Mouse (Mus musculus) lung, postnatal 0 days (tissue): ENCODE data around the gene Prim2. TPM values are rescaled to one million over a fixed set of nuclear protein-coding genes. Genes with fewer than 3 reads are reported as not detected.

Experiments
- ATAC-seq: fragments of 200-750 bp; cut with Nextera tagmentation; 2 replicates; pipeline ENCODE4 v1.8.0; 2017; ENCODE audit warnings: moderate library complexity
- DNase-seq: peaks from one replicate; pipeline ENCODE4 v3.0.0-alpha.2; 2016; ENCODE audit warnings: low spot score
- H3K27ac ChIP-seq: fragments of 300-500 bp; sonication (generic); 2 replicates; pipeline ENCODE4 v1.5.1; 2014; ENCODE audit warnings: antibody characterized with exemption, mild to moderate bottlenecking, low read length, mixed read lengths
- H3K27me3 ChIP-seq: fragments of 300-500 bp; sonication (generic); replicated peaks from 2 replicates; pipeline ENCODE4 v1.6.1; 2014; ENCODE audit warnings: low read length, mixed read lengths; ENCODE audit not compliant: insufficient read depth
- H3K36me3 ChIP-seq: fragments of 300-500 bp; sonication (generic); 2 replicates; pipeline ENCODE4 v1.6.1; 2014; ENCODE audit warnings: low read length, mixed read lengths; ENCODE audit not compliant: insufficient read depth
- H3K4me1 ChIP-seq: fragments of 300-500 bp; sonication (generic); 2 replicates; pipeline ENCODE4 v1.6.1; 2014; ENCODE audit warnings: antibody characterized with exemption, low read depth, low read length, mixed read lengths; ENCODE audit not compliant: insufficient read depth
- H3K4me2 ChIP-seq: fragments of 300-500 bp; sonication (generic); replicated peaks from 2 replicates; pipeline ENCODE4 v1.6.1; 2014; ENCODE audit warnings: low read depth, mild to moderate bottlenecking, low read length, moderate library complexity, mixed read lengths
- H3K4me3 ChIP-seq: fragments of 300-500 bp; sonication (generic); 2 replicates; pipeline ENCODE4 v1.5.1; 2014; ENCODE audit warnings: low read depth, low read length
- H3K9ac ChIP-seq: fragments of 300-500 bp; sonication (generic); replicated peaks from 2 replicates; pipeline ENCODE4 v1.6.1; 2014; ENCODE audit warnings: low read depth, mild to moderate bottlenecking
- H3K9me3 ChIP-seq: fragments of 300-500 bp; sonication (generic); 2 replicates; pipeline ENCODE4 v1.6.1; 2016; ENCODE audit warnings: low read length, mixed read lengths
- CTCF ChIP-seq: IDR thresholded peaks from 2 replicates; pipeline ENCODE4 v1.5.1; 2016; ENCODE audit warnings: antibody characterized with exemption, mild to moderate bottlenecking
- EP300 ChIP-seq: IDR thresholded peaks from 2 replicates; pipeline ENCODE4 v1.6.1; 2016; ENCODE audit warnings: antibody characterized with exemption, mild to moderate bottlenecking, control low read depth
- WGBS: fragments of 180-500 bp; shearing (Covaris S2); extraction: QIAGEN DNeasy Blood & Tissue Kit; methylation state at CpG from one replicate; pipeline ENCODE4 v1.1.7; 2014; 5-methylcytosine and 5-hydroxymethylcytosine counted together
- polyA plus RNA-seq: library from polyadenylated mRNA; unstranded; fragments of >200 nt; fragmentation: Nextera tagmentation; extraction: Ambion mirVana; gene quantifications from 2 replicates; pipeline ENCODE4 v1.2.1, GENCODE M21; 2015

The Prim2 gene
- polyA plus RNA-seq, 1 experiment from 2014 or later = 7.1 TPM

DNA sequence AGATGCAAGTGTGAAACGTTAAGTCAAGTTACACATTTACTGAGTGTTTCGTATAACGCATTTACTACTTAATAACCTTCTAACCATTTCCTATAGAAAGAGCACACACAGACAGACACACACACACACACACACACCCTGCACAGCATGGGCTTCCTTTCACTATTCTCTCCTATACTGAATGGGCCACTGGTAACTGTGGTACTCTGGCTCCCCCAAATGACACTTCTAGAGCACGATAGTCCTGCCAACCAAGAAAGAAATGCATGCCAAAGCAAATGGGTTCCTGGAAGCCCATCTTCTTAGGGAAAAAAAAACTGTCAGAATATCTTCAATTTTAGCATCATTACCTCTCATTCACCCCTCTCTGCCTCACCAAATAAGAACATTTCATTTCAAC lies 22.4 kb downstream of the Prim2 start:
- Histone ChIP-seq H3K36me3 (no peaks in the 10 kb centered on the region), H3K4me1 (no peaks in the 10 kb centered on the region), H3K4me2 (no peak overlapping the region), H3K27ac (no peak overlapping the region), H3K27me3 (no peaks in the 10 kb centered on the region), H3K9me3 (no peaks in the 10 kb centered on the region), H3K9ac (no peak overlapping the region), H3K4me3 (no peak overlapping the region)
- ATAC-seq = no peak
- TF ChIP-seq EP300 (no peak), CTCF (peak; percentile 70)
- 71% methylated on average over 4 of the region's 4 CpGs for WGBS
- DNase-seq = peak; percentile 54

GRCm38 (mm10) chr1:33645689-33646088 lies 23.9 kb downstream of the Prim2 start:
- 0 out of 2 replicates have a peak overlapping the region, but pooled peaks have one; percentile 8 for H3K4me2 ChIP-seq
- H3K9ac ChIP-seq = no peak overlapping the region
- no peaks in the 10 kb centered on the region for H3K9me3 ChIP-seq
- H3K27me3 ChIP-seq = no peaks in the 10 kb centered on the region
- 39% methylated on average over 1 of the region's 1 CpGs for WGBS
- peak overlapping the region; percentile 69 for H3K27ac ChIP-seq
- peak; percentile 96 for ATAC-seq
- H3K4me1 ChIP-seq = no peaks in the 10 kb centered on the region
- peak; percentile 98 for TF ChIP-seq EP300
- TF ChIP-seq CTCF = no peak
- H3K4me3 ChIP-seq = no peak overlapping the region
- no peaks in the 10 kb centered on the region for H3K36me3 ChIP-seq
- peak; percentile 91 for DNase-seq

- Histone ChIP-seq H3K9ac (no peak overlapping the region), H3K36me3 (no peaks in the 10 kb centered on the region), H3K27ac (no peak overlapping the region), H3K9me3 (no peaks in the 10 kb centered on the region), H3K4me1 (no peaks in the 10 kb centered on the region), H3K4me2 (no peak overlapping the region), H3K27me3 (no peaks in the 10 kb centered on the region), H3K4me3 (no peak overlapping the region)
- 80% methylated on average over 2 of the region's 2 CpGs for WGBS
- no peak for DNase-seq
- no peak for TF ChIP-seq CTCF
- TF ChIP-seq EP300 = no peak
- no peak for ATAC-seq
Measured at GRCm38 (mm10) chr1:33641139-33641538, 28.5 kb downstream of the Prim2 start.

- Histone ChIP-seq H3K4me2 (no peak overlapping the region), H3K27ac (no peak overlapping the region), H3K9ac (no peak overlapping the region), H3K36me3 (no peaks in the 10 kb centered on the region), H3K4me1 (no peaks in the 10 kb centered on the region), H3K27me3 (no peaks in the 10 kb centered on the region), H3K4me3 (no peak overlapping the region), H3K9me3 (no peaks in the 10 kb centered on the region)
- TF ChIP-seq CTCF (no peak), EP300 (no peak)
- ATAC-seq (no peak), DNase-seq (no peak)
- 91% methylated on average over 5 of the region's 5 CpGs for WGBS
Measured at GRCm38 (mm10) chr1:33640089-33640488, 29.5 kb downstream of the Prim2 start.

DNA sequence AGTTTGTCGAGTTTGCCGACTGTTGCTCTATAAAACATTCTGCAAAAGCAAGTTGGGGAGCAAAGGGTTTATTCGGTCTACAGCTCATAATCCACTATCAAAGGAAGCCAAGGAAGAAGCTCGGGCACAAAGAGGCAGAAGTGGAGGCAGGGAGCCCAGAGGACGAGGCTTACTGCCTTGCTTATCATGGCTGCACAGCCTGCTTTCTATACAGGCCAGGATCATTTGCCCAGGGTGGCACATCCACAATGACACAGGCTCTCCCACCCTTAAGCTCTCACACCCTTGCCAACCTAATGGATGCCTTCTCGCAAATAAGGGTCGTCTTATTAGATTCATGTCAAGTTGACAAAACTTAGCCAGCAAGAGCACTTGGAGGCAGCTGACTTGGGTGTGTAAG lies 30.4 kb downstream of the Prim2 start:
- DNase-seq (no peak), ATAC-seq (no peak)
- Histone ChIP-seq H3K4me2 (no peak overlapping the region), H3K9me3 (no peaks in the 10 kb centered on the region), H3K9ac (no peak overlapping the region), H3K4me1 (no peaks in the 10 kb centered on the region), H3K4me3 (no peak overlapping the region), H3K27ac (no peak overlapping the region), H3K36me3 (no peaks in the 10 kb centered on the region), H3K27me3 (no peaks in the 10 kb centered on the region)
- no peak for TF ChIP-seq EP300
- TF ChIP-seq CTCF = no peak
- 91% methylated on average over 7 of the region's 7 CpGs for WGBS

GRCm38 (mm10) chr1:33637827-33638226 lies 31.8 kb downstream of the Prim2 start:
- no peak overlapping the region for H3K4me2 ChIP-seq
- DNase-seq = no peak
- no peak overlapping the region for H3K27ac ChIP-seq
- H3K27me3 ChIP-seq = no peaks in the 10 kb centered on the region
- H3K9me3 ChIP-seq = no peaks in the 10 kb centered on the region
- no peak overlapping the region for H3K9ac ChIP-seq
- H3K4me3 ChIP-seq = no peak overlapping the region
- no peak for TF ChIP-seq EP300
- TF ChIP-seq CTCF = no peak
- H3K4me1 ChIP-seq = no peaks in the 10 kb centered on the region
- no peak for ATAC-seq
- 96% methylated on average over 13 of the region's 14 CpGs for WGBS
- no peaks in the 10 kb centered on the region for H3K36me3 ChIP-seq
